Mouse (Mus musculus): ENCODE measurements around the gene G6pc3. TPM values are rescaled to one million over a fixed set of nuclear protein-coding genes. Genes with fewer than 3 reads are reported as not detected.
A peak's percentile ranks its signal among the peaks of the same experiment; 100 is the strongest.

Gene G6pc3
- polyA plus RNA-seq, 1 experiment from 2014 or later: 30.0 TPM

- H3K4me2 ChIP-seq (ENCODE audit: low read depth): peak overlapping the region; percentile 40
- H3K27ac ChIP-seq (ENCODE audit: low read depth, low read length): peak overlapping the region; percentile 60; the same call in 1 of the 2 replicates
- H3K36me3 ChIP-seq (ENCODE audit: control insufficient read depth, insufficient read depth, low read length): peaks cover 3% of the 10 kb centered on the region
- H3K27me3 ChIP-seq (ENCODE audit: control insufficient read depth, insufficient read depth, low read length): no peaks in the 10 kb centered on the region
- H3K9ac ChIP-seq (ENCODE audit: low read length): no peak overlapping the region
- ATAC-seq (ENCODE audit: insufficient read depth, low FRiP score, low TSS enrichment) (no peak), DNase-seq (ENCODE audit: low spot score) (peak; percentile 9)
- H3K4me3 ChIP-seq (ENCODE audit: low read depth, low read length): peak overlapping the region; percentile 10; the same call in 1 of the 2 replicates
- no peaks in the 10 kb centered on the region for H3K9me3 ChIP-seq (ENCODE audit: control insufficient read depth, low read length)
- peaks cover 33% of the 10 kb centered on the region for H3K4me1 ChIP-seq (ENCODE audit: control insufficient read depth, insufficient read depth, low read length)
- WGBS: 67% methylated on average over 14 of the region's 14 CpGs
Measured at GRCm38 (mm10) chr11:102219247-102219993, 30.0 kb downstream of the G6pc3 start.

GRCm38 (mm10) chr11:102219994-102220346 lies 30.6 kb downstream of the G6pc3 start:
- Histone ChIP-seq H3K9ac (ENCODE audit: low read length) (no peak overlapping the region), H3K27me3 (ENCODE audit: control insufficient read depth, insufficient read depth, low read length) (no peaks in the 10 kb centered on the region), H3K36me3 (ENCODE audit: control insufficient read depth, insufficient read depth, low read length) (peaks cover 3% of the 10 kb centered on the region), H3K4me3 (ENCODE audit: low read depth, low read length) (no peak overlapping the region), H3K27ac (ENCODE audit: low read depth, low read length) (no peak overlapping the region), H3K4me2 (ENCODE audit: low read depth) (no peak overlapping the region), H3K4me1 (ENCODE audit: control insufficient read depth, insufficient read depth, low read length) (peaks cover 35% of the 10 kb centered on the region), H3K9me3 (ENCODE audit: control insufficient read depth, low read length) (no peaks in the 10 kb centered on the region)
- ATAC-seq (ENCODE audit: insufficient read depth, low FRiP score, low TSS enrichment): no peak
- WGBS: 81% methylated on average over 4 of the region's 4 CpGs
- DNase-seq (ENCODE audit: low spot score): peak; percentile 5

GRCm38 (mm10) chr11:102220451-102220850 lies 31.0 kb downstream of the G6pc3 start:
- ATAC-seq (ENCODE audit: insufficient read depth, low FRiP score, low TSS enrichment) (no peak), DNase-seq (ENCODE audit: low spot score) (peak; percentile 10)
- H3K36me3 ChIP-seq (ENCODE audit: control insufficient read depth, insufficient read depth, low read length): peaks cover 3% of the 10 kb centered on the region
- 71% methylated on average over 6 of the region's 6 CpGs for WGBS
- no peaks in the 10 kb centered on the region for H3K9me3 ChIP-seq (ENCODE audit: control insufficient read depth, low read length)
- H3K27ac ChIP-seq (ENCODE audit: low read depth, low read length): no peak overlapping the region
- H3K4me2 ChIP-seq (ENCODE audit: low read depth): no peak overlapping the region
- no peak overlapping the region for H3K9ac ChIP-seq (ENCODE audit: low read length)
- no peaks in the 10 kb centered on the region for H3K27me3 ChIP-seq (ENCODE audit: control insufficient read depth, insufficient read depth, low read length)
- H3K4me1 ChIP-seq (ENCODE audit: control insufficient read depth, insufficient read depth, low read length): peaks cover 39% of the 10 kb centered on the region
- no peak overlapping the region for H3K4me3 ChIP-seq (ENCODE audit: low read depth, low read length)

DNA sequence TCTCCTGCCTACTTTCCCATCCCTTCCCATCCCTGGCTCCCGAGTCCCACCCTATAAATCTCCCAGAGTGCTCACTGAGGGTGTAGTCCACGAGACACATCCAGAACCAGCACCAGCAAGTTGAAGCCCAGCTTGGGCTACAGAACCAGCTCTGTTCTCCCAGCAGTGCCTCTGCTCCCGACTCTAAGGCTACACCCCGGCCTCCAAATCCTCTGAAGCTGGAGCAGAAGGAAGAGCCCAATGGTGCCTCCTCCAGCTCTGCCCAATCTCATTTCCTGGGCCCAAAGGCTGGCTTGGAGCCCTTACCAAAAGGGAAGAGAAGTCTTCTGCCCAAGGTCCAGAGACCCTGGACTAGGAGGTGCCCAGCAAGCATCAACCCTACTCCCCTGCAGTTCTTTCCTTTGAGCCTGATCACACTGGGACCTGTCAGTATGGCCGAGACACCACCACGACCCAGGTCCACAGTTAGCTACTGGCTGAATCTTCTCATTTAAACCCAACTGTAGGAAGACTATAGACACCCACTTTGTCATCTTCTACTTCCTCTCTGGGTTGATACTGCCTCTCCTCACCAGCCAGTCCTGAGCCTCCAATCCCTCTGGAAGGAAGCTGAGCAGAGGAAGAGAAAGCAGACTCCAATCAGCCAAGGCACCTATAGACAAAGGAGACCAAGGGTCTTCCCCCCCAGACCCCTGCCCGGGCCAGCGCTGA lies 32.0 kb downstream of the G6pc3 start:
- Histone ChIP-seq H3K4me2 (ENCODE audit: low read depth) (no peak overlapping the region), H3K36me3 (ENCODE audit: control insufficient read depth, insufficient read depth, low read length) (peaks cover 3% of the 10 kb centered on the region), H3K9me3 (ENCODE audit: control insufficient read depth, low read length) (no peaks in the 10 kb centered on the region), H3K9ac (ENCODE audit: low read length) (no peak overlapping the region), H3K4me1 (ENCODE audit: control insufficient read depth, insufficient read depth, low read length) (peaks cover 43% of the 10 kb centered on the region), H3K27ac (ENCODE audit: low read depth, low read length) (no peak overlapping the region), H3K4me3 (ENCODE audit: low read depth, low read length) (no peak overlapping the region), H3K27me3 (ENCODE audit: control insufficient read depth, insufficient read depth, low read length) (no peaks in the 10 kb centered on the region)
- peak; percentile 6 for DNase-seq (ENCODE audit: low spot score)
- 79% methylated on average over 8 of the region's 8 CpGs for WGBS
- no peak for ATAC-seq (ENCODE audit: insufficient read depth, low FRiP score, low TSS enrichment)

GRCm38 (mm10) chr11:102221954-102222351 lies 32.5 kb downstream of the G6pc3 start:
- H3K36me3 ChIP-seq (ENCODE audit: control insufficient read depth, insufficient read depth, low read length): peaks cover 3% of the 10 kb centered on the region
- DNase-seq (ENCODE audit: low spot score): peak; percentile 4
- WGBS: 87% methylated on average over 8 of the region's 8 CpGs
- no peak for ATAC-seq (ENCODE audit: insufficient read depth, low FRiP score, low TSS enrichment)
- H3K4me1 ChIP-seq (ENCODE audit: control insufficient read depth, insufficient read depth, low read length): peaks cover 49% of the 10 kb centered on the region
- no peaks in the 10 kb centered on the region for H3K27me3 ChIP-seq (ENCODE audit: control insufficient read depth, insufficient read depth, low read length)
- H3K9me3 ChIP-seq (ENCODE audit: control insufficient read depth, low read length): no peaks in the 10 kb centered on the region
- H3K9ac ChIP-seq (ENCODE audit: low read length): no peak overlapping the region
- no peak overlapping the region for H3K27ac ChIP-seq (ENCODE audit: low read depth, low read length)
- H3K4me3 ChIP-seq (ENCODE audit: low read depth, low read length): no peak overlapping the region
- no peak overlapping the region for H3K4me2 ChIP-seq (ENCODE audit: low read depth)

GRCm38 (mm10) chr11:102223166-102223565 lies 33.7 kb downstream of the G6pc3 start:
- ATAC-seq (ENCODE audit: insufficient read depth, low FRiP score, low TSS enrichment) (no peak), DNase-seq (ENCODE audit: low spot score) (peak; percentile 79)
- H3K9ac ChIP-seq (ENCODE audit: low read length): no peak overlapping the region
- peaks cover 3% of the 10 kb centered on the region; the same call in 1 of the 2 replicates for H3K36me3 ChIP-seq (ENCODE audit: control insufficient read depth, insufficient read depth, low read length)
- H3K4me1 ChIP-seq (ENCODE audit: control insufficient read depth, insufficient read depth, low read length): peaks cover 53% of the 10 kb centered on the region
- no peak overlapping the region for H3K4me2 ChIP-seq (ENCODE audit: low read depth)
- H3K9me3 ChIP-seq (ENCODE audit: control insufficient read depth, low read length): no peaks in the 10 kb centered on the region
- no peaks in the 10 kb centered on the region for H3K27me3 ChIP-seq (ENCODE audit: control insufficient read depth, insufficient read depth, low read length)
- no peak overlapping the region for H3K4me3 ChIP-seq (ENCODE audit: low read depth, low read length)
- 53% methylated on average over 6 of the region's 6 CpGs for WGBS
- H3K27ac ChIP-seq (ENCODE audit: low read depth, low read length): no peak overlapping the region

GRCm38 (mm10) chr11:102224686-102225085 lies 35.3 kb downstream of the G6pc3 start:
- peak; percentile 34 for DNase-seq (ENCODE audit: low spot score)
- WGBS: 6% methylated on average over 22 of the region's 22 CpGs
- peak overlapping the region; percentile 46; the same call in 1 of the 2 replicates for H3K27ac ChIP-seq (ENCODE audit: low read depth, low read length)

GRCm38 (mm10) chr11:102225221-102225620 lies 35.8 kb downstream of the G6pc3 start:
- Histone ChIP-seq H3K9ac (ENCODE audit: low read length) (no peak overlapping the region; the same call in 1 of the 2 replicates), H3K4me2 (ENCODE audit: low read depth) (no peak overlapping the region), H3K4me1 (ENCODE audit: control insufficient read depth, insufficient read depth, low read length) (peaks cover 48% of the 10 kb centered on the region), H3K27ac (ENCODE audit: low read depth, low read length) (no peak overlapping the region), H3K36me3 (ENCODE audit: control insufficient read depth, insufficient read depth, low read length) (peaks cover 3% of the 10 kb centered on the region; the same call in 1 of the 2 replicates), H3K27me3 (ENCODE audit: control insufficient read depth, insufficient read depth, low read length) (no peaks in the 10 kb centered on the region), H3K9me3 (ENCODE audit: control insufficient read depth, low read length) (no peaks in the 10 kb centered on the region), H3K4me3 (ENCODE audit: low read depth, low read length) (no peak overlapping the region)
- ATAC-seq (ENCODE audit: insufficient read depth, low FRiP score, low TSS enrichment) (no peak), DNase-seq (ENCODE audit: low spot score) (no peak)
- WGBS: 68% methylated on average over 5 of the region's 5 CpGs

More at GRCm38 (mm10) chr11:102224686-102225085, 35.3 kb downstream of the G6pc3 start:
- Histone ChIP-seq H3K4me1 (ENCODE audit: control insufficient read depth, insufficient read depth, low read length) (peaks cover 50% of the 10 kb centered on the region), H3K36me3 (ENCODE audit: control insufficient read depth, insufficient read depth, low read length) (peaks cover 3% of the 10 kb centered on the region; the same call in 1 of the 2 replicates), H3K4me3 (ENCODE audit: low read depth, low read length) (peak overlapping the region; percentile 12; the same call in 1 of the 2 replicates), H3K27me3 (ENCODE audit: control insufficient read depth, insufficient read depth, low read length) (no peaks in the 10 kb centered on the region), H3K4me2 (ENCODE audit: low read depth) (peak overlapping the region; percentile 37), H3K9ac (ENCODE audit: low read length) (peak overlapping the region; percentile 35), H3K9me3 (ENCODE audit: control insufficient read depth, low read length) (no peaks in the 10 kb centered on the region)
- no peak for ATAC-seq (ENCODE audit: insufficient read depth, low FRiP score, low TSS enrichment)
